Mouse (Mus musculus): Measurements from ENCODE around the gene Gm5795.
"Not testable (repeated sequence)": the region's sequence is repeated elsewhere in the genome, so short reads cannot be mapped to it uniquely, and the experiment has no call there.

Gm5795 gene

GRCm38 (mm10) chr14:3187955-3188354 is at the start of gene Gm5795:
Gm5795 (plus strand) TSS chr14:3188255.
- ATAC-seq (ENCODE audit: low TSS enrichment) = not testable (repeated sequence)

GRCm38 (mm10) chr14:3208272-3209152 is 20.5 kb downstream of the Gm5795 start, which contains the start of gene D830030K20Rik:
D830030K20Rik (plus strand) TSS chr14:3208488.
- peak; percentile 69; the same call in 1 of the 2 replicates for ATAC-seq (ENCODE audit: low TSS enrichment)

DNA sequence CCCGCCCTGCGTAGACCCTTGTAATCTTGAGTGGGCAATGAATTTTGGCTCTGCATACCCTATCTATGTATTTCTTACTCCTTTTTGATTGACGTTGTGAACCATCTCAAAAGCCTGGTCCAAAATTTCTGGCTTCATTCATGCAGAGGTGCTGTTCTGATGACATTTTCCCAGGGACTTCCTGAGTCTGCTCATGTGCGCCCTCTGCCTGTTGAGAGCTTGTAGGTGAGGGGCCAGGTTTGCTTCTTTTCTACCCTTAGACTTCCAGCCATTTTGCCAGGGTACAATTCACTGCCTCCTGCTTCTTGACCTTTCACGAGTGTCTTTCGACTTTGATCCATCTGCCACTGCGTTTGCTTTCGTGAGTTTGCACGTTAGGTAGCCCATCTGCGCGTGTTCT is 21.3 kb downstream of the Gm5795 start:
- not testable (repeated sequence) for ATAC-seq (ENCODE audit: low TSS enrichment)

Data from frontal cortex, adult (tissue).